10 mouse cellular contexts compared by ENCODE assay signal in genomic region chr3:37341110-37341509, GRCm38 (mm10). TPM values are rescaled to one million over a fixed set of nuclear protein-coding genes. Genes with fewer than 3 reads are reported as not detected.
DNase-seq lines count a peak whose midpoint lies in the region; ATAC-seq and TF ChIP-seq lines count a peak whose summit lies in the region.
"Had no signal": no experiment of that assay in that cellular context is flagged by ENCODE, and none has a peak within 500 bp of the region (broad histone marks: within the 10 kb centered on the region; RNA-seq: fewer than 3 reads in every experiment).

No protein-coding gene starts in this region.

- peak; percentile 35 for DNase-seq in hindbrain, postnatal 0 days (ENCODE audit: low spot score)
- no peak for DNase-seq in hindbrain, embryonic 11.5 days (ENCODE audit: low spot score)
- DNase-seq in 3T3-L1 (ENCODE audit: low read depth, low spot score) (peak; percentile 64), ES-CJ7 (ENCODE audit: low read depth, low spot score) (peak; percentile 67)
- peak; percentile 50 for DNase-seq in gastrocnemius, postnatal 10 days
- no peak for DNase-seq in right cerebral cortex, adult 2 months (ENCODE audit: low spot score in 2 of 2)
- DNase-seq in forebrain, embryonic 10.5 days (ENCODE audit: extremely low spot score, low spot score): no peak

- no peaks in the 10 kb centered on the region for H3K36me3 ChIP-seq in hindbrain, postnatal 0 days (ENCODE audit: insufficient read depth, low read length)
- no peaks in the 10 kb centered on the region for H3K36me3 ChIP-seq in hindbrain, embryonic 11.5 days (ENCODE audit: control insufficient read depth, insufficient read depth, low read length)
- H3K36me3 ChIP-seq in hindbrain, embryonic 12.5 days: no peaks in the 10 kb centered on the region
- no peaks in the 10 kb centered on the region for H3K36me3 ChIP-seq in forebrain, embryonic 10.5 days (replicated peaks)
- H3K36me3 ChIP-seq: limb, embryonic 12.5 days; neural tube, embryonic 12.5 days had no signal

- no peak overlapping the region for H3K4me3 ChIP-seq in hindbrain, postnatal 0 days (ENCODE audit: low read length)
- no peak overlapping the region for H3K4me3 ChIP-seq in hindbrain, embryonic 11.5 days (ENCODE audit: low read depth, low read length)
- no peak overlapping the region for H3K4me3 ChIP-seq in hindbrain, embryonic 12.5 days
- H3K4me3 ChIP-seq in forebrain, embryonic 10.5 days: no peak overlapping the region
- H3K4me3 ChIP-seq: limb, embryonic 12.5 days; neural tube, embryonic 12.5 days had no signal

- ATAC-seq in hindbrain, postnatal 0 days: no peak
- no peak for ATAC-seq in hindbrain, embryonic 11.5 days (ENCODE audit: low FRiP score)
- ATAC-seq in hindbrain, embryonic 12.5 days (ENCODE audit: low FRiP score): no peak

- H3K9me3 ChIP-seq in hindbrain, postnatal 0 days (ENCODE audit: low read length): no peaks in the 10 kb centered on the region
- H3K9me3 ChIP-seq in hindbrain, embryonic 11.5 days (ENCODE audit: control insufficient read depth, low read length): no peaks in the 10 kb centered on the region
- no peaks in the 10 kb centered on the region for H3K9me3 ChIP-seq in hindbrain, embryonic 12.5 days (replicated peaks)
- no peaks in the 10 kb centered on the region for H3K9me3 ChIP-seq in forebrain, embryonic 10.5 days
- H3K9me3 ChIP-seq: limb, embryonic 12.5 days; neural tube, embryonic 12.5 days had no signal

- TF ChIP-seq CTCF in hindbrain, postnatal 0 days (IDR thresholded peaks at IDR 0.05; ENCODE audit: low read depth): peak; percentile 46

- no peak overlapping the region for H3K27ac ChIP-seq in hindbrain, postnatal 0 days
- H3K27ac ChIP-seq in hindbrain, embryonic 11.5 days (ENCODE audit: low read depth, low read length): no peak overlapping the region
- H3K27ac ChIP-seq in hindbrain, embryonic 12.5 days: no peak overlapping the region
- H3K27ac ChIP-seq in forebrain, embryonic 10.5 days: no peak overlapping the region
- H3K27ac ChIP-seq: limb, embryonic 12.5 days; neural tube, embryonic 12.5 days had no signal

- H3K4me1 ChIP-seq in hindbrain, postnatal 0 days (ENCODE audit: insufficient read depth, low read length): no peaks in the 10 kb centered on the region
- H3K4me1 ChIP-seq in hindbrain, embryonic 11.5 days (replicated peaks; ENCODE audit: control insufficient read depth, insufficient read depth, low read length): no peaks in the 10 kb centered on the region
- H3K4me1 ChIP-seq in hindbrain, embryonic 12.5 days: no peaks in the 10 kb centered on the region
- no peaks in the 10 kb centered on the region for H3K4me1 ChIP-seq in forebrain, embryonic 10.5 days
- H3K4me1 ChIP-seq: limb, embryonic 12.5 days; neural tube, embryonic 12.5 days had no signal

- no peaks in the 10 kb centered on the region for H3K27me3 ChIP-seq in hindbrain, postnatal 0 days (ENCODE audit: insufficient read depth, low read length)
- H3K27me3 ChIP-seq in hindbrain, embryonic 11.5 days (ENCODE audit: control insufficient read depth, insufficient read depth, low read length): 0 out of 2 replicates have a peak, but pooled peaks cover 2% of the 10 kb centered on the region
- 0 out of 2 replicates have a peak, but pooled peaks cover 4% of the 10 kb centered on the region for H3K27me3 ChIP-seq in hindbrain, embryonic 12.5 days
- peaks cover 4% of the 10 kb centered on the region for H3K27me3 ChIP-seq in forebrain, embryonic 10.5 days (ENCODE audit: poor library complexity, severe bottlenecking)
- H3K27me3 ChIP-seq: neural tube, embryonic 12.5 days had no signal

- 66% methylated on average over 5 of the region's 5 CpGs for WGBS in hindbrain, postnatal 0 days
- WGBS in hindbrain, embryonic 11.5 days: 54% methylated on average over 5 of the region's 5 CpGs
- 61% methylated on average over 5 of the region's 5 CpGs for WGBS in hindbrain, embryonic 12.5 days
- 59% methylated on average over 5 of the region's 5 CpGs for WGBS in forebrain, embryonic 10.5 days

- no peak overlapping the region for H3K9ac ChIP-seq in hindbrain, postnatal 0 days (replicated peaks; ENCODE audit: low read length)
- H3K9ac ChIP-seq in hindbrain, embryonic 11.5 days (ENCODE audit: low read depth, low read length): no peak overlapping the region
- H3K9ac ChIP-seq in hindbrain, embryonic 12.5 days: no peak overlapping the region
- H3K9ac ChIP-seq: limb, embryonic 12.5 days; neural tube, embryonic 12.5 days had no signal

- no peak overlapping the region for H3K4me2 ChIP-seq in hindbrain, postnatal 0 days (ENCODE audit: low read depth, low read length)
- no peak overlapping the region for H3K4me2 ChIP-seq in hindbrain, embryonic 11.5 days (replicated peaks; ENCODE audit: low read depth, low read length)
- H3K4me2 ChIP-seq in hindbrain, embryonic 12.5 days (replicated peaks): no peak overlapping the region
- H3K4me2 ChIP-seq: limb, embryonic 12.5 days; neural tube, embryonic 12.5 days had no signal

RNA-seq across cellular contexts. Expression of gene Fgf2, which starts 7.0 kb away (rescaled TPM):
- total RNA-seq in hindbrain, postnatal 0 days (2014; rRNA removed): 2.9 and 3.7 TPM in 2 replicates
- 0.95 and 1.1 TPM in 2 replicates for polyA plus RNA-seq in hindbrain, postnatal 0 days (2015; fragmentation: Nextera tagmentation; extraction: Ambion mirVana)
- polyA plus RNA-seq in hindbrain, embryonic 11.5 days (2014; fragmentation: Nextera tagmentation; extraction: Ambion mirVana): 0.49 and 1.1 TPM in 2 replicates
- total RNA-seq in gastrocnemius, postnatal 10 days (2021): 10 to 100 TPM; 15.9 to 17.5 TPM
- 0.91 and 1.0 TPM in 2 replicates for polyA plus RNA-seq in hindbrain, embryonic 12.5 days (2016; fragmentation: Nextera tagmentation; extraction: Ambion mirVana)
- polyA plus RNA-seq in forebrain, embryonic 10.5 days (2016; fragmentation: Nextera tagmentation; extraction: Ambion mirVana): 0.36 and 0.80 TPM in 2 replicates

RNA-seq across cellular contexts. Expression of gene Cetn4, which starts 28.6 kb away (rescaled TPM):
- total RNA-seq in hindbrain, postnatal 0 days (2014; rRNA removed): 1.3 and 4.4 TPM in 2 replicates
- 3.3 and 4.6 TPM in 2 replicates for polyA plus RNA-seq in hindbrain, postnatal 0 days (2015; fragmentation: Nextera tagmentation; extraction: Ambion mirVana)
- 1.4 and 1.8 TPM in 2 replicates for polyA plus RNA-seq in hindbrain, embryonic 11.5 days (2014; fragmentation: Nextera tagmentation; extraction: Ambion mirVana)
- 1 to 10 TPM in 1 of 2 experiments, under 1 TPM in 1; 0.63 to 1.5 TPM for total RNA-seq in gastrocnemius, postnatal 10 days (2021)
- 2.9 and 4.4 TPM in 2 replicates for polyA plus RNA-seq in hindbrain, embryonic 12.5 days (2016; fragmentation: Nextera tagmentation; extraction: Ambion mirVana)
- polyA plus RNA-seq in forebrain, embryonic 10.5 days (2016; fragmentation: Nextera tagmentation; extraction: Ambion mirVana): 2.4 and 2.7 TPM in 2 replicates

RNA-seq across cellular contexts. Expression of gene Bbs12, which starts 28.8 kb away (rescaled TPM):
- 3.9 and 4.1 TPM in 2 replicates for total RNA-seq in hindbrain, postnatal 0 days (2014; rRNA removed)
- 3.9 and 4.2 TPM in 2 replicates for polyA plus RNA-seq in hindbrain, postnatal 0 days (2015; fragmentation: Nextera tagmentation; extraction: Ambion mirVana)
- polyA plus RNA-seq in hindbrain, embryonic 11.5 days (2014; fragmentation: Nextera tagmentation; extraction: Ambion mirVana): 6.0 and 7.3 TPM in 2 replicates
- total RNA-seq in gastrocnemius, postnatal 10 days (2021): 1 to 10 TPM; 1.1 to 1.6 TPM
- 5.0 and 5.7 TPM in 2 replicates for polyA plus RNA-seq in hindbrain, embryonic 12.5 days (2016; fragmentation: Nextera tagmentation; extraction: Ambion mirVana)
- 9.8 and 10.2 TPM in 2 replicates for polyA plus RNA-seq in forebrain, embryonic 10.5 days (2016; fragmentation: Nextera tagmentation; extraction: Ambion mirVana)

Comparison
In these comparisons a context has a peak if more than half of its experiments do, and no peak if none do; other contexts are left out.
1. DNase-seq: peak in hindbrain, postnatal 0 days (single experiment), 3T3-L1 (single experiment), ES-CJ7 (single experiment) and gastrocnemius, postnatal 10 days (single experiment); none in hindbrain, embryonic 11.5 days (single experiment), right cerebral cortex, adult 2 months (0 of 2) and forebrain, embryonic 10.5 days (single experiment).